Mouse (Mus musculus) MEL (cell line): Measurements from ENCODE around the gene Ext2. TPM values are rescaled to one million over a fixed set of nuclear protein-coding genes. Genes with fewer than 3 reads are reported as not detected.

Source experiments
- DNase-seq: peaks from one replicate; pipeline ENCODE4 v3.0.0; 2011; ENCODE audit warnings: low read depth, low spot score
- H3K27ac ChIP-seq: 2 replicates; pipeline ENCODE4 v1.5.1; 2012; ENCODE audit warnings: low read depth, mild to moderate bottlenecking, control low read depth, low read length, moderate library complexity; ENCODE audit not compliant: control insufficient read depth
- H3K27me3 ChIP-seq, 2 experiments: fragments of 150-350 bp in 1 of 2; sonication (generic) in 1 of 2; 2 replicates each; pipeline ENCODE4 v1.6.1; 2012; ENCODE audit warnings: low read length in 2 of 2, mild to moderate bottlenecking in 2 of 2, improper control_type of control experiment in 1 of 2, moderate library complexity in 1 of 2; ENCODE audit not compliant: insufficient read depth in 2 of 2, control insufficient read depth in 1 of 2
- H3K36me3 ChIP-seq, 2 experiments: 2 replicates each; pipeline ENCODE4 v1.6.1; 2012 to 2014; ENCODE audit warnings: low read length in 2 of 2, improper control_type of control experiment in 1 of 2, inconsistent platforms in 1 of 2, mild to moderate bottlenecking in 1 of 2; ENCODE audit not compliant: insufficient read depth in 2 of 2, control insufficient read depth in 1 of 2
- H3K4me1 ChIP-seq, 2 experiments: fragments of 150-350 bp in 1 of 2; sonication (generic) in 1 of 2; 2 replicates each; pipeline ENCODE4 v1.6.1; 2012; ENCODE audit warnings: low read length in 2 of 2, improper control_type of control experiment in 1 of 2, mild to moderate bottlenecking in 1 of 2; ENCODE audit not compliant: insufficient read depth in 2 of 2, control insufficient read depth in 1 of 2
- H3K4me3 ChIP-seq, 2 experiments: fragments of 150-350 bp in 1 of 2; sonication (generic) in 1 of 2; 2 replicates each; pipeline ENCODE4 v1.5.1; 2012; ENCODE audit warnings: low read depth in 2 of 2, low read length in 2 of 2, mild to moderate bottlenecking in 2 of 2, moderate library complexity in 2 of 2, control low read depth in 1 of 2, improper control_type of control experiment in 1 of 2; ENCODE audit not compliant: control insufficient read depth in 1 of 2, insufficient read depth in 1 of 2
- H3K79me2 ChIP-seq: 2 replicates; pipeline ENCODE4 v1.6.1; 2012; ENCODE audit warnings: mild to moderate bottlenecking, low read length, moderate library complexity; ENCODE audit not compliant: control insufficient read depth, poor library complexity, insufficient read depth
- H3K9ac ChIP-seq: 2 replicates; pipeline ENCODE4 v1.6.1; 2012; ENCODE audit warnings: low read depth, mild to moderate bottlenecking, control low read depth, low read length, moderate library complexity; ENCODE audit not compliant: control insufficient read depth, poor library complexity, severe bottlenecking
- H3K9me3 ChIP-seq: fragments of 150-350 bp; sonication (generic); replicated peaks from 2 replicates; pipeline ENCODE4 v1.6.1; 2012; ENCODE audit warnings: mild to moderate bottlenecking, low read length, improper control_type of control experiment, moderate library complexity; ENCODE audit not compliant: insufficient read depth
- BHLHE40 ChIP-seq: IDR thresholded peaks from 2 replicates; pipeline ENCODE4 v1.6.1; 2012; ENCODE audit warnings: low read depth, mild to moderate bottlenecking, inconsistent platforms, low read length, improper control_type of control experiment, borderline replicate concordance
- CHD1 ChIP-seq: IDR thresholded peaks from 2 replicates; pipeline ENCODE4 v1.6.1; 2012; ENCODE audit warnings: low read depth, mild to moderate bottlenecking, inconsistent platforms, low read length, improper control_type of control experiment
- CHD2 ChIP-seq: IDR thresholded peaks from 2 replicates; pipeline ENCODE4 v1.6.1; 2011; ENCODE audit warnings: low read length, improper control_type of control experiment
- E2F4 ChIP-seq: IDR thresholded peaks from 2 replicates; pipeline ENCODE4 v1.6.1; 2011; ENCODE audit warnings: low read depth, low read length, improper control_type of control experiment, borderline replicate concordance
- ELF1 ChIP-seq: IDR thresholded peaks from 2 replicates; pipeline ENCODE4 v1.6.1; 2014; ENCODE audit warnings: low read depth, mild to moderate bottlenecking, inconsistent platforms, low read length, improper control_type of control experiment, moderate library complexity
- ETS1 ChIP-seq: IDR thresholded peaks from 2 replicates; pipeline ENCODE4 v1.6.1; 2012; ENCODE audit warnings: low read depth, mild to moderate bottlenecking, inconsistent platforms, low read length, improper control_type of control experiment, moderate library complexity
- GABPA ChIP-seq: IDR thresholded peaks from 2 replicates; pipeline ENCODE4 v1.6.1; 2012; ENCODE audit warnings: low read depth, mild to moderate bottlenecking, inconsistent platforms, low read length, improper control_type of control experiment, moderate library complexity
- GATA1 ChIP-seq: IDR thresholded peaks from 2 replicates; pipeline ENCODE4 v1.6.1; 2011; ENCODE audit warnings: low read depth, low read length, improper control_type of control experiment
- JUND ChIP-seq: IDR thresholded peaks from 2 replicates; pipeline ENCODE4 v1.6.1; 2011; ENCODE audit warnings: low read depth, mild to moderate bottlenecking, improper control_type of control experiment, low read length
- MAFK ChIP-seq: IDR thresholded peaks from 2 replicates; pipeline ENCODE4 v1.6.1; 2011; ENCODE audit warnings: low read depth, mild to moderate bottlenecking, low read length, improper control_type of control experiment, borderline replicate concordance
- MAX ChIP-seq: IDR thresholded peaks from 2 replicates; pipeline ENCODE4 v1.6.1; 2011; ENCODE audit warnings: low read length, improper control_type of control experiment
- MAZ ChIP-seq: IDR thresholded peaks from 2 replicates; pipeline ENCODE4 v1.6.1; 2012; ENCODE audit warnings: low read depth, mild to moderate bottlenecking, inconsistent platforms, low read length, improper control_type of control experiment
- MEF2A ChIP-seq: IDR thresholded peaks from 2 replicates; pipeline ENCODE4 v1.6.1; 2014; ENCODE audit warnings: low read depth, mild to moderate bottlenecking, inconsistent platforms, low read length, improper control_type of control experiment; ENCODE audit not compliant: poor library complexity, insufficient replicate concordance, severe bottlenecking; ENCODE audit errors: extremely low read depth
- MXI1 ChIP-seq: IDR thresholded peaks from 2 replicates; pipeline ENCODE4 v1.6.1; 2011; ENCODE audit warnings: mild to moderate bottlenecking, low read depth, low read length, improper control_type of control experiment
- MYB ChIP-seq: IDR thresholded peaks from 2 replicates; pipeline ENCODE4 v1.6.1; 2011; ENCODE audit warnings: mild to moderate bottlenecking, low read depth, low read length, improper control_type of control experiment
- MYC ChIP-seq: IDR thresholded peaks from 2 replicates; pipeline ENCODE4 v1.6.1; 2011; ENCODE audit warnings: low read depth, mild to moderate bottlenecking, low read length, improper control_type of control experiment, moderate library complexity
- NELFE ChIP-seq: IDR thresholded peaks from 2 replicates; pipeline ENCODE4 v1.6.1; 2011; ENCODE audit warnings: low read depth, low read length, improper control_type of control experiment
- NRF1 ChIP-seq: IDR thresholded peaks from 2 replicates; pipeline ENCODE4 v1.6.1; 2014; ENCODE audit warnings: low read depth, mild to moderate bottlenecking, inconsistent platforms, low read length, improper control_type of control experiment, moderate library complexity; ENCODE audit not compliant: poor library complexity, insufficient read depth, severe bottlenecking
- RAD21 ChIP-seq: IDR thresholded peaks from 2 replicates; pipeline ENCODE4 v1.6.1; 2011; ENCODE audit warnings: mild to moderate bottlenecking, low read depth, low read length, improper control_type of control experiment
- RCOR1 ChIP-seq: IDR thresholded peaks from 2 replicates; pipeline ENCODE4 v1.6.1; 2012; ENCODE audit warnings: low read depth, mild to moderate bottlenecking, inconsistent platforms, low read length, improper control_type of control experiment
- SIN3A ChIP-seq: IDR thresholded peaks from 2 replicates; pipeline ENCODE4 v1.6.1; 2012; ENCODE audit warnings: low read length, improper control_type of control experiment, inconsistent platforms
- SMC3 ChIP-seq: IDR thresholded peaks from 2 replicates; pipeline ENCODE4 v1.6.1; 2011; ENCODE audit warnings: low read depth, low read length, improper control_type of control experiment
- TBP ChIP-seq: IDR thresholded peaks from 2 replicates; pipeline ENCODE4 v1.8.0; 2011; ENCODE audit warnings: low read depth, low read length, improper control_type of control experiment
- TCF12 ChIP-seq: IDR thresholded peaks from 2 replicates; pipeline ENCODE4 v1.6.1; 2014; ENCODE audit warnings: low read depth, mild to moderate bottlenecking, inconsistent platforms, low read length, improper control_type of control experiment, moderate library complexity
- UBTF ChIP-seq: IDR thresholded peaks from 2 replicates; pipeline ENCODE4 v1.6.1; 2012; ENCODE audit warnings: low read depth, mild to moderate bottlenecking, inconsistent platforms, low read length, improper control_type of control experiment, moderate library complexity, borderline replicate concordance; ENCODE audit not compliant: insufficient read depth
- USF1 ChIP-seq: IDR thresholded peaks from 2 replicates; pipeline ENCODE4 v1.6.1; 2014; ENCODE audit warnings: low read depth, mild to moderate bottlenecking, inconsistent platforms, low read length, improper control_type of control experiment, moderate library complexity
- USF2 ChIP-seq, 2 experiments: IDR thresholded peaks; 2 replicates each; pipeline ENCODE4 v1.6.1; 2011 to 2012; ENCODE audit warnings: improper control_type of control experiment in 2 of 2, low read length in 2 of 2, borderline replicate concordance in 1 of 2, inconsistent platforms in 1 of 2, low read depth in 1 of 2, mild to moderate bottlenecking in 1 of 2; ENCODE audit not compliant: insufficient read depth in 1 of 2
- ZC3H11A ChIP-seq: IDR thresholded peaks from 2 replicates; pipeline ENCODE4 v1.6.1; 2012; ENCODE audit warnings: low read depth, mild to moderate bottlenecking, inconsistent platforms, low read length, improper control_type of control experiment
- ZKSCAN1 ChIP-seq: IDR thresholded peaks from 2 replicates; pipeline ENCODE4 v1.6.1; 2012; ENCODE audit warnings: low read depth, mild to moderate bottlenecking, inconsistent platforms, low read length, improper control_type of control experiment, moderate library complexity
- polyA plus RNA-seq, 2 experiments: library from polyadenylated mRNA; stranded (reverse) in 1 of 2; unstranded in 1 of 2; fragments of >175 nt in 1 of 2; fragments of >200 nt in 1 of 2; gene quantifications; 2 replicates each; pipeline versions ENCODE4 v1.2.1 to v1.2.4; 2012; ENCODE audit warnings: low replicate concordance in 2 of 2, low read depth in 1 of 2; ENCODE audit not compliant: insufficient read length in 2 of 2, insufficient read depth in 1 of 2, missing spikeins in 1 of 2
- total RNA-seq: library from RNA; depleted of rRNA; stranded (reverse); fragments of 300-350 nt; gene quantifications from 2 replicates; pipeline ENCODE4 v1.2.3, GENCODE M21; 2012

The Ext2 gene
- total and polyA plus RNA-seq, 3 experiments, result 33.7 to 66.8 TPM; not detected in 1

GRCm38 (mm10) chr2:93741700-93742099 lies 80.7 kb downstream of the Ext2 start:
- H3K27me3 ChIP-seq, result no peaks in the 10 kb centered on the region
- DNase-seq, result no peak
- no peaks in the 10 kb centered on the region for H3K79me2 ChIP-seq
- no peak for TF ChIP-seq RAD21
- TF ChIP-seq CHD1, result no peak
- TF ChIP-seq MAZ, result no peak
- no peak for TF ChIP-seq MAFK
- TF ChIP-seq TBP, result no peak
- no peak for TF ChIP-seq RCOR1
- no peak for TF ChIP-seq USF2 (IDR thresholded peaks at IDR 0.05; ENCODE audit: borderline replicate concordance in 1 of 2, insufficient read depth in 1 of 2, low read depth in 1 of 2, low read length in 2 of 2)
- TF ChIP-seq NELFE, result no peak
- no peak for TF ChIP-seq MYB
- no peak for TF ChIP-seq TCF12
- TF ChIP-seq JUND, result no peak
- TF ChIP-seq MXI1, result no peak
- TF ChIP-seq CHD2, result no peak
- TF ChIP-seq ETS1, result no peak
- TF ChIP-seq GATA1, result no peak
- TF ChIP-seq E2F4, result no peak
- no peak for TF ChIP-seq ZC3H11A
- no peak for TF ChIP-seq ELF1
- no peak for TF ChIP-seq ZKSCAN1
- no peak overlapping the region for H3K9ac ChIP-seq
- no peak overlapping the region for H3K27ac ChIP-seq
- no peaks in the 10 kb centered on the region for H3K9me3 ChIP-seq
- H3K4me1 ChIP-seq, result no peaks in the 10 kb centered on the region
- H3K36me3 ChIP-seq, result peaks cover 0 to 2% of the 10 kb centered on the region in 2 experiments; a peak in 1 of 4 replicates
- no peak overlapping the region for H3K4me3 ChIP-seq

GRCm38 (mm10) chr2:93739044-93739569 lies 83.3 kb downstream of the Ext2 start:
- Histone ChIP-seq H3K79me2 (no peaks in the 10 kb centered on the region), H3K9me3 (no peaks in the 10 kb centered on the region), H3K4me1 (no peaks in the 10 kb centered on the region), H3K36me3 (peaks cover 0 to 2% of the 10 kb centered on the region in 2 experiments; a peak in 1 of 4 replicates), H3K9ac (no peak overlapping the region), H3K4me3 (no peak overlapping the region), H3K27ac (no peak overlapping the region), H3K27me3 (no peaks in the 10 kb centered on the region)
- DNase-seq, result no peak
- no peak for TF ChIP-seq GABPA
- TF ChIP-seq NELFE, result no peak
- TF ChIP-seq UBTF, result no peak
- no peak for TF ChIP-seq MYB
- TF ChIP-seq USF1, result no peak
- no peak for TF ChIP-seq NRF1
- no peak for TF ChIP-seq ETS1
- no peak for TF ChIP-seq MAZ
- TF ChIP-seq MEF2A, result no peak
- no peak for TF ChIP-seq MAX
- no peak for TF ChIP-seq USF2 (IDR thresholded peaks at IDR 0.05; ENCODE audit: borderline replicate concordance in 1 of 2, insufficient read depth in 1 of 2, low read depth in 1 of 2, low read length in 2 of 2)
- no peak for TF ChIP-seq CHD1
- TF ChIP-seq SMC3, result no peak
- TF ChIP-seq MYC, result no peak
- TF ChIP-seq SIN3A, result no peak
- no peak for TF ChIP-seq BHLHE40
- no peak for TF ChIP-seq CHD2
- TF ChIP-seq JUND, result no peak
